Mouse (Mus musculus): Measurements from ENCODE around the gene Dis3l2.

DNA sequence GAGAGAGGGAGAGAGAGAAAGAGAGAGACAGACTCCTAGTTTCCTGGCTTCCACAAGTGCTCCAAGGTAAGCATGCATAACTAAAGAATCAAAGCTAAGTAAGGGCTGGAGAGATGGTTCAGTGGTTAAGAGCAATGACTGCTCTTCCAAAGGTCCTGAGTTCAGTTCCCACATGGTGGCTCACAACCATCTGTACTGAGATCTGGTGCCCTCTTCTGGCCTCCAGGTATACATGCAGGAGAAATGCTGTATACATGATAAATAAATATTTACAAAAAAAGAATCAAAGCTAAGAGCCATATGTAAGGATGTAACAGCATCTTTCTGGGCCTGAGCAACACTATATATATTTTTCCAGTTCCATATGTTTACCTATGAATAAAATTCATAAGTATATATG lies 357.3 kb downstream of the Dis3l2 start:
- no peak for TF ChIP-seq GATA1 (IDR thresholded peaks at IDR 0.05; ENCODE audit: low read length)
- TF ChIP-seq TAL1 (IDR thresholded peaks at IDR 0.05; ENCODE audit: low read length): no peak
